Mouse (Mus musculus) kidney, postnatal 36 days (tissue): ENCODE measurements around the gene Kmt5b.

ENCODE experiments used
- DNase-seq, 2 experiments: peaks; one replicate each; pipeline ENCODE4 v3.0.0; 2021 to 2022; ENCODE audit warnings: mixed read lengths in 2 of 2

The Kmt5b gene

GRCm38 (mm10) chr19:3844836-3845235 lies 77.6 kb downstream of the Kmt5b start:
- DNase-seq: no peak

GRCm38 (mm10) chr19:3845339-3845738 lies 78.1 kb downstream of the Kmt5b start:
- no peak for DNase-seq

- DNase-seq: no peak
Measured at GRCm38 (mm10) chr19:3845803-3846406, 78.7 kb downstream of the Kmt5b start.

DNA sequence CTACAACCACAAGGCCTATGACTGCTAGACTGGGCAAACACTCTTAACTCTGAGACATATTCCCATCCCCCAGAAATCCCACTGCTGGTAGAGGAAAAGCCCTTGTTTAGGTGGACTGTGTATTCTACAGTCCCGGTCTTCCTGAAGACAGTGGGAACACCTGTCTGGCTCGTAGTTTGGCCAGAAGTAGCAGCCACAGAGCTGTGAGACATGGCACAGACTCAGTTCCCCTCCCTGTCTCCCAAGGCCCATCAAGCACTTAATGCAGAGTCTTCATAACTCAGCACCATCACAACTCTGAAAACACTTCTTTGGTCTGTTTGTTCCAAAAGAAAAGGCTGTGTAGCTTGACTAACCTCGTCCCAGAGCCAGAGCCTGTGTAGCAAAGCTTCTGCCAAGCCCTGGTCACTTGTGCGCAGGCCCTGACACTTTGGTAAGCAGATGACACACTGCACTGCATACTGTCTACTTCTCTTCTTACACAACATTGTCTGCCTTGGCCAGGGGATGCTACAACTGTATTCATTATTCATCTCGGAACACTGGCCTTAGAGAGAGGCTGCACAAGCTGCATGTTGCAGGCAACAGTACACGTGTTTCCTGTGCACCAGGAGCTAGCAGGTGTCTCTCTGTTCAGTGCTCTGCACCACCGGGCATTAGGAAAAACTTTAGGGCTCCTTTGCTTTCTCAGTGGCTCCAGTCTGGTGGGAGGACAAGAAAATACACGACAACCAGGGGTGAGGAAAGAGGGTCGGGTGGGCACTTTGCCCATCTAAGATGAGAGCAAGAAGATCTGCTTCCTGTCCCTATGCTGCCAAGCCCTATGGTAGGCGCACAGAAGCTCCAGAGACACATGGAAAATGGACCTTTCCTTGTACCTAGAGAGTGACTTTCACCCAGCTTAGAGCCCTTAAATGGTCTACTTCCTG lies 79.7 kb downstream of the Kmt5b start:
- no peak for DNase-seq

GRCm38 (mm10) chr19:3847711-3848110 lies 80.5 kb downstream of the Kmt5b start:
- DNase-seq: no peak

DNA sequence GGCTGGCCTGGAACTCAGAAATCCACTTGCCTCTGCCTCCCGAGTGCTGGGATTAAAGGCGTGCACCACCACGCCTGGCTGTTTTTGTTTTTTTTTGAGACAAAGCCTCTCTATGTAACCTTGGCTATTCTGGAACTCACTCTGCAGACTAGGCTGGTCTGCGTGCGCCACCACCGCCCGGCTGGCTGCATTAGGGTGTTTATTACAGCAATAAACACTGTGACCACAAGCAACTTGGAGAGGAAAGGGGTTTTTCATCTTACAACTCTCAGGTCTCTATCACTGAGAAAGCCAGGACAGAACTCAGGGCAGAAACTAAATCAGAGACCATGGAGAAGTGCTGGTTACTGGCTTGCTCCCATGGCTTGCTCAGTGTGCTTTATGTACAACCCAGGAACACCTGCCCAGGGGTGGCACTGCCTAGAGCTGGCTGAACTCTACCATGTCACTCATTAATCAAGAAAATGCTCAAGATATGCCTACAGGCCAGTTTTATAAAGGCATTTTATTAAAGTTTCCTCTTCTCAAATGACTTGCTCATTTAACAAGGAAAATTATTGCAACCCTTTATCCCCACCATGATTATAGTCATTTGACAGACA lies 81.1 kb downstream of the Kmt5b start:
- DNase-seq: peak; percentile 57 to 72

- no peak for DNase-seq
Measured at GRCm38 (mm10) chr19:3849251-3849650, 82.0 kb downstream of the Kmt5b start.

- DNase-seq: peak; percentile 25 to 43
Measured at GRCm38 (mm10) chr19:3850076-3850475, 82.9 kb downstream of the Kmt5b start.

DNA sequence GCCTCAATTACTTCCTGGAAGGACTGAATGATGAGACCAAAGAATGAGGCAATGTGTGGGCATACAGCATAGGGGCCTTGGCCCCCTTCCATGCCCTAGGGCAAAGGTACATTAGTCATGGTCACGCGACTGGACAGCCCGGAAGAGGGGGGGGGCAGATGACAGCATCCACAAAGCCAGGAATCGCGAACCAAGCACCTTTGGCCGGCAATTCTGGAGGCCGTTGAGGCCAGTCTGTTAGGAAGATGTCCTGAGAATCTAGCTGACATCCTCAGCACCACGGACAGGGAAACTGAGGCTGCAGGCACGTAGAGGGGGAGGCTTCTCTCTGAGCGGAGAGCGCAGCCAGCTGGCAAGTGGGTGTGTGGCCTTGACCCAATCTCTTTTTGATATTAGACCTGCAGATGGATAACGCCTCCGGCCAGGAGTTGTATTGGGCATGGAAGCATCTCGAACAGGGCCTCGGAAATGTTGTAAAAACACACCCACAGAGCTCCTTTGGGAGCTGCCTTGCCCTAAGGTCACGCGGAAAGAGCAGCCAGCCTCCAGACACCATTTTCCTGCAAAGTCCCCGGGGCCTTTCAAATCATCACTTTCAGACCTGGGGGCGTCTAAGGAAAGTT lies 83.7 kb downstream of the Kmt5b start:
- peak; percentile 90 to 91 for DNase-seq

- peak; percentile 97 to 98 for DNase-seq
Measured at GRCm38 (mm10) chr19:3851502-3851962, 84.3 kb downstream of the Kmt5b start, which contains the start of gene Chka. Chka (plus strand) TSS chr19:3851773.

GRCm38 (mm10) chr19:3851979-3852681 lies 84.9 kb downstream of the Kmt5b start:
- DNase-seq: peak; percentile 47 to 72

GRCm38 (mm10) chr19:3853121-3853520 lies 85.9 kb downstream of the Kmt5b start:
- DNase-seq: no peak

GRCm38 (mm10) chr19:3853891-3854290 lies 86.7 kb downstream of the Kmt5b start:
- DNase-seq: peak; percentile 51 to 71

- DNase-seq: peak; percentile 70 to 85
Measured at GRCm38 (mm10) chr19:3855091-3855490, 87.9 kb downstream of the Kmt5b start.

DNA sequence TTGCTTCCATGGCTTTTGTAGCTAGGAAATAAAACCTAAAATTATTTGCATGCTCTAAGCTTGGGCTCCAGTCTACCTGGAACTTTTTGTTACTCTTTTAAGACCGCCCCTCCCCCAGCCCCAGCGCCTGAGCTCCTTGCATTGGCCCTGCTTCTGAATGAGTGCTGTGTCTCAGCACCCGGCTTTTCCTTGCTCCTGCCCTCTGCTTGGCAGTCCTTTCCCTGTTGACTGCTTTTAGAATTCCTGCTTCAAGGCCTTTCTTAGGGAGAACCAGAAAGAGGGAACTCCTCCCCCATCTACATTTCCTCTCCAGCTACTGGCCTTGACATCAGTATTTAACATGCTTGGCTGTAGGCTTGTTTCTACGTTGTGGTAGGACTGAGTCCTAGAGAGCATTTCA lies 88.4 kb downstream of the Kmt5b start:
- peak; percentile 46 to 65 for DNase-seq

GRCm38 (mm10) chr19:3857220-3857619 lies 90.0 kb downstream of the Kmt5b start:
- peak in 1 of 2 experiments; percentile 18 for DNase-seq

- DNase-seq: no peak
Measured at GRCm38 (mm10) chr19:3862713-3863112, 95.5 kb downstream of the Kmt5b start.

DNA sequence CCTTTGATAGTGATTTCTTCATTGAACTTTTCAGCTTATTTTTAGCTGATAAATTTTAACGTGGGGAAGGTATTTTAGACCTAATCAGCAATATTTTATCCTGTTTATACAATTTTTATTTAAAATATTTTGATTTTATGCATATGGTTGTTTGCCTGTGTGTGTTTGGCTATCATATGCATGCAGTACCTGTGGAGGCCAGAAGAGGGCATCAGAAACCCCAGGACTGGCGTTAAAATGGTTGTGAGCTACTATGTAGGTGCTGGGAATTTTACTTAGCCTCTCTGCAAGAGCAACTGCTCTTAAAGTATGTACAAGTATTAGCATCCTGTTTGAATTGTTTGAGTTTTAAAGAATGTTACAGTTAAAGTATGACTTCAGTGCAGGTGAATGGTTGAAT lies 97.7 kb downstream of the Kmt5b start:
- DNase-seq: no peak
